ENCODE assay signal across 9 mouse cellular contexts in genomic region chr11:86592993-86593392, GRCm38 (mm10). TPM values are rescaled to one million over a fixed set of nuclear protein-coding genes. Genes with fewer than 3 reads are reported as not detected.
DNase-seq lines count a peak whose midpoint lies in the region; ATAC-seq and TF ChIP-seq lines count a peak whose summit lies in the region.
"Had no signal": no experiment of that assay in that cellular context is flagged by ENCODE, and none has a peak within 500 bp of the region (broad histone marks: within the 10 kb centered on the region; RNA-seq: fewer than 3 reads in every experiment).

No protein-coding gene starts in this region.

- H3K4me1 ChIP-seq in lung, embryonic 14.5 days (ENCODE audit: insufficient read depth) = peaks cover 10% of the 10 kb centered on the region
- peaks cover 29 to 35% of the 10 kb centered on the region in 2 experiments for H3K4me1 ChIP-seq in MEL (ENCODE audit: control insufficient read depth in 1 of 2, insufficient read depth in 2 of 2, low read length in 2 of 2)

- no peak for TF ChIP-seq CTCF in lung, embryonic 14.5 days (IDR thresholded peaks at IDR 0.05; ENCODE audit: low read depth)
- TF ChIP-seq CTCF in MEL (IDR thresholded peaks at IDR 0.05 in 2 of 3, conservative IDR thresholded peaks at IDR 0.05 in 1 of 3; ENCODE audit: control insufficient read depth in 1 of 3, insufficient read depth in 1 of 3, low read depth in 2 of 3, low read length in 3 of 3, poor library complexity in 1 of 3, severe bottlenecking in 1 of 3) = no peak

- no peaks in the 10 kb centered on the region for H3K36me3 ChIP-seq in lung, embryonic 14.5 days (ENCODE audit: insufficient read depth)
- H3K36me3 ChIP-seq in MEL (ENCODE audit: control insufficient read depth in 1 of 2, insufficient read depth in 2 of 2, low read length in 2 of 2) = peaks cover 0 to 56% of the 10 kb centered on the region in 2 experiments; a peak in 2 of 4 replicates

- no peak overlapping the region for H3K4me3 ChIP-seq in lung, embryonic 14.5 days (ENCODE audit: low read depth, low read length)
- H3K4me3 ChIP-seq in MEL (ENCODE audit: control insufficient read depth in 1 of 2, insufficient read depth in 1 of 2, low read depth in 2 of 2, low read length in 2 of 2) = peak overlapping the region; percentile 33 to 37

- no peak overlapping the region for H3K4me2 ChIP-seq in lung, embryonic 14.5 days

- peak overlapping the region; percentile 58; the same call in 1 of the 2 replicates for H3K27ac ChIP-seq in lung, embryonic 14.5 days (ENCODE audit: low read depth)
- H3K27ac ChIP-seq in MEL (ENCODE audit: control insufficient read depth, low read depth, low read length) = peak overlapping the region; percentile 100

- ATAC-seq in lung, embryonic 14.5 days (ENCODE audit: insufficient read depth) = peak; percentile 79
- peak; percentile 94 for ATAC-seq in granulocyte monocyte progenitor cell, adult 5-6 weeks (replicated peaks; ENCODE audit: poor library complexity, severe bottlenecking)
- ATAC-seq in megakaryocyte-erythroid progenitor cell, adult 5-6 weeks (replicated peaks; ENCODE audit: low FRiP score, low TSS enrichment, poor library complexity, severe bottlenecking) = peak; percentile 93

- peak in 1 of 2 experiments; percentile 90; a peak in 2 of 4 replicates for TF ChIP-seq POLR2A in MEL (IDR thresholded peaks at IDR 0.05; ENCODE audit: control insufficient read depth in 1 of 2, insufficient read depth in 1 of 2, low read depth in 1 of 2, low read length in 2 of 2, poor library complexity in 1 of 2)

- peak; percentile 77 for DNase-seq in lung, embryonic 14.5 days
- DNase-seq in lung, postnatal 25 days (ENCODE audit: low spot score) = no peak
- peak; percentile 99 for DNase-seq in MEL (ENCODE audit: low read depth, low spot score)
- no peak for DNase-seq in layer of hippocampus, postnatal 36 days
- DNase-seq in c-Kit-positive CD71-positive TER-119-positive erythroid progenitor cells, embryonic 14.5 days (ENCODE audit: low spot score) = no peak
- no peak for DNase-seq in ovary, postnatal 10 days (ENCODE audit: low spot score)
- DNase-seq: retina, postnatal 1 day had no signal

- peak; percentile 99 to 100 for TF ChIP-seq EP300 in MEL (IDR thresholded peaks at IDR 0.05; ENCODE audit: low read depth in 1 of 2, low read length in 2 of 2)

- H3K9ac ChIP-seq in lung, embryonic 14.5 days = no peak overlapping the region
- H3K9ac ChIP-seq in MEL (ENCODE audit: control insufficient read depth, low read depth, low read length, poor library complexity, severe bottlenecking) = peak overlapping the region; percentile 82

- 8% methylated on average over 3 of the region's 3 CpGs for WGBS in lung, embryonic 14.5 days

- H3K27me3 ChIP-seq in lung, embryonic 14.5 days (ENCODE audit: insufficient read depth, low read length) = no peaks in the 10 kb centered on the region
- H3K27me3 ChIP-seq in MEL (ENCODE audit: control insufficient read depth in 1 of 2, insufficient read depth in 2 of 2, low read length in 2 of 2) = no peaks in the 10 kb centered on the region

- TF ChIP-seq RAD21 in MEL (IDR thresholded peaks at IDR 0.05; ENCODE audit: low read depth, low read length) = no peak

- no peaks in the 10 kb centered on the region for H3K9me3 ChIP-seq in lung, embryonic 14.5 days (ENCODE audit: low read depth, low read length)
- H3K9me3 ChIP-seq in MEL (replicated peaks; ENCODE audit: insufficient read depth, low read length) = no peaks in the 10 kb centered on the region

- peaks cover 5% of the 10 kb centered on the region for H3K79me2 ChIP-seq in MEL (ENCODE audit: control insufficient read depth, insufficient read depth, low read length, poor library complexity)

TF ChIP-seq in MEL, 35 proteins besides CTCF, POLR2A, EP300 and RAD21:
- TF ChIP-seq NELFE (IDR thresholded peaks at IDR 0.05; ENCODE audit: low read depth, low read length) (peak; percentile 93), HCFC1 (IDR thresholded peaks at IDR 0.05; ENCODE audit: low read depth, low read length) (peak; percentile 47), E2F4 (IDR thresholded peaks at IDR 0.05; ENCODE audit: borderline replicate concordance, low read depth, low read length) (no peak), SMC3 (IDR thresholded peaks at IDR 0.05; ENCODE audit: low read depth, low read length) (no peak), ZC3H11A (IDR thresholded peaks at IDR 0.05; ENCODE audit: low read depth, low read length) (no peak), MEF2A (IDR thresholded peaks at IDR 0.05; ENCODE audit: extremely low read depth, insufficient replicate concordance, low read depth, low read length, poor library complexity, severe bottlenecking) (no peak), MYC (IDR thresholded peaks at IDR 0.05; ENCODE audit: low read depth, low read length) (peak; percentile 86), JUND (IDR thresholded peaks at IDR 0.05; ENCODE audit: low read depth, low read length) (peak; percentile 93), CHD2 (IDR thresholded peaks at IDR 0.05; ENCODE audit: low read length) (peak; percentile 89), MXI1 (IDR thresholded peaks at IDR 0.05; ENCODE audit: low read depth, low read length) (peak; percentile 58; the same call in 1 of the 2 replicates), USF2 (IDR thresholded peaks at IDR 0.05; ENCODE audit: borderline replicate concordance in 1 of 2, insufficient read depth in 1 of 2, low read depth in 1 of 2, low read length in 2 of 2) (no peak), RCOR1 (IDR thresholded peaks at IDR 0.05; ENCODE audit: low read depth, low read length) (peak; percentile 80), BHLHE40 (IDR thresholded peaks at IDR 0.05; ENCODE audit: borderline replicate concordance, low read depth, low read length) (peak; percentile 69), MYB (IDR thresholded peaks at IDR 0.05; ENCODE audit: low read depth, low read length) (peak; percentile 99), ZNF384 (IDR thresholded peaks at IDR 0.05; ENCODE audit: low read depth, low read length) (peak; percentile 33; the same call in 1 of the 2 replicates), ELF1 (IDR thresholded peaks at IDR 0.05; ENCODE audit: low read depth, low read length) (no peak), TCF12 (IDR thresholded peaks at IDR 0.05; ENCODE audit: low read depth, low read length) (peak; percentile 92), MAFK (IDR thresholded peaks at IDR 0.05; ENCODE audit: borderline replicate concordance, low read depth, low read length) (peak; percentile 80), CHD1 (IDR thresholded peaks at IDR 0.05; ENCODE audit: low read depth, low read length) (no peak), ZKSCAN1 (IDR thresholded peaks at IDR 0.05; ENCODE audit: low read depth, low read length) (no peak), TBP (IDR thresholded peaks at IDR 0.05; ENCODE audit: low read depth, low read length) (peak; percentile 95), UBTF (IDR thresholded peaks at IDR 0.05; ENCODE audit: borderline replicate concordance, insufficient read depth, low read depth, low read length) (no peak), POLR2AphosphoS2 (IDR thresholded peaks at IDR 0.05; ENCODE audit: low read length) (peak; percentile 94), POLR2AphosphoS5 (IDR thresholded peaks at IDR 0.05; ENCODE audit: borderline replicate concordance, low read depth, low read length) (no peak), MAX (IDR thresholded peaks at IDR 0.05; ENCODE audit: low read length) (no peak), MAZ (IDR thresholded peaks at IDR 0.05; ENCODE audit: low read depth, low read length) (peak; percentile 85), USF1 (IDR thresholded peaks at IDR 0.05; ENCODE audit: low read depth, low read length) (no peak), GABPA (IDR thresholded peaks at IDR 0.05; ENCODE audit: low read depth, low read length) (no peak; the same call in 1 of the 2 replicates), KAT2A (conservative IDR thresholded peaks at IDR 0.05; ENCODE audit: low read depth, low read length) (peak; percentile 28; the same call in 1 of the 2 replicates), ETS1 (IDR thresholded peaks at IDR 0.05; ENCODE audit: low read depth, low read length) (peak; percentile 99), SIN3A (IDR thresholded peaks at IDR 0.05; ENCODE audit: low read length) (peak; percentile 99), NRF1 (IDR thresholded peaks at IDR 0.05; ENCODE audit: insufficient read depth, low read depth, low read length, poor library complexity, severe bottlenecking) (no peak), ZMIZ1 (IDR thresholded peaks at IDR 0.05; ENCODE audit: low read depth, low read length) (peak; percentile 91), TAL1 (IDR thresholded peaks at IDR 0.05; ENCODE audit: low read length) (peak; percentile 27), GATA1 (IDR thresholded peaks at IDR 0.05; ENCODE audit: low read depth, low read length) (peak; percentile 97)
TF ChIP-seq in MEL: peak in this region for 21.

RNA-seq across cellular contexts. Expression of gene Tubd1, which starts 48.2 kb away (rescaled TPM):
- polyA plus RNA-seq in lung, embryonic 14.5 days (2014; fragmentation: Nextera tagmentation; extraction: Ambion mirVana) = 14.2 and 14.7 TPM in 2 replicates
- total RNA-seq in MEL (2012; rRNA removed) = 21.5 and 23.4 TPM in 2 replicates
- 10 to 100 TPM in 1 of 2 experiments, not detected in 1; 14.4 TPM for polyA plus RNA-seq in MEL (2012; ENCODE audit: insufficient read depth in 1 of 2, insufficient read length in 2 of 2, low read depth in 1 of 2, low replicate concordance in 2 of 2, missing spikeins in 1 of 2)
- 10.9 and 12.9 TPM in 2 replicates for total RNA-seq in granulocyte monocyte progenitor cell, adult 5-6 weeks (2014; fragmentation: Nextera tagmentation)
- total RNA-seq in granulocyte monocyte progenitor cell, adult 5-6 weeks (2017) = 10.3 and 11.5 TPM in 2 replicates
- 17.5 and 20.8 TPM in 2 replicates for total RNA-seq in megakaryocyte-erythroid progenitor cell, adult 5-6 weeks (2014; fragmentation: Nextera tagmentation)
- total RNA-seq in megakaryocyte-erythroid progenitor cell, adult 5-6 weeks (2017) = 13.7 and 20.5 TPM in 2 replicates
- 1 to 10 TPM; 7.0 to 8.8 TPM for total RNA-seq in layer of hippocampus, postnatal 36 days (2021)

RNA-seq across cellular contexts. Expression of gene Rps6kb1, which starts 48.4 kb away (rescaled TPM):
- polyA plus RNA-seq in lung, embryonic 14.5 days (2014; fragmentation: Nextera tagmentation; extraction: Ambion mirVana) = 58.8 and 66.5 TPM in 2 replicates
- total RNA-seq in MEL (2012; rRNA removed) = 39.3 and 39.8 TPM in 2 replicates
- polyA plus RNA-seq in MEL (2012; ENCODE audit: insufficient read depth in 1 of 2, insufficient read length in 2 of 2, low read depth in 1 of 2, low replicate concordance in 2 of 2, missing spikeins in 1 of 2) = 10 to 100 TPM; 49.4 to 73.6 TPM
- 29.5 and 30.5 TPM in 2 replicates for total RNA-seq in granulocyte monocyte progenitor cell, adult 5-6 weeks (2014; fragmentation: Nextera tagmentation)
- 38.2 and 54.1 TPM in 2 replicates for total RNA-seq in granulocyte monocyte progenitor cell, adult 5-6 weeks (2017)
- 45.2 and 49.5 TPM in 2 replicates for total RNA-seq in megakaryocyte-erythroid progenitor cell, adult 5-6 weeks (2014; fragmentation: Nextera tagmentation)
- total RNA-seq in megakaryocyte-erythroid progenitor cell, adult 5-6 weeks (2017) = 45.4 and 52.7 TPM in 2 replicates
- 10 to 100 TPM; 38.5 to 41.6 TPM for total RNA-seq in layer of hippocampus, postnatal 36 days (2021)

Comparison
In these comparisons a context has a peak if more than half of its experiments do, and no peak if none do; other contexts are left out.
1. DNase-seq: peak in lung, embryonic 14.5 days (single experiment) and MEL (single experiment); none in lung, postnatal 25 days (single experiment), layer of hippocampus, postnatal 36 days (0 of 2), c-Kit-positive CD71-positive TER-119-positive erythroid progenitor cells, embryonic 14.5 days (single experiment) and ovary, postnatal 10 days (single experiment).
2. Peak in every context shown above with its lines, with median percentiles within 50 percentile points of each other: ATAC-seq.